Mouse (Mus musculus) heart, embryonic 16.5 days (tissue): ENCODE measurements around the gene Olfr295. TPM values are rescaled to one million over a fixed set of nuclear protein-coding genes. Genes with fewer than 3 reads are reported as not detected.

Experiments
- ATAC-seq: fragments of 200-750 bp; cut with Nextera tagmentation; replicated peaks from 2 replicates; pipeline ENCODE4 v1.8.0; 2017; ENCODE audit warnings: moderate number of reproducible peaks; ENCODE audit not compliant: insufficient read depth, low FRiP score; ENCODE audit errors: extremely low read depth
- H3K27ac ChIP-seq: fragments of 300-500 bp; sonication (generic); 2 replicates; pipeline ENCODE4 v1.5.1; 2014; ENCODE audit warnings: mild to moderate bottlenecking, low read length, control low read depth, moderate library complexity
- H3K27me3 ChIP-seq: fragments of 300-500 bp; sonication (generic); 2 replicates; pipeline ENCODE4 v1.6.1; 2014; ENCODE audit warnings: low read length, mixed read lengths; ENCODE audit not compliant: control insufficient read depth, insufficient read depth
- H3K36me3 ChIP-seq: fragments of 300-500 bp; sonication (generic); 2 replicates; pipeline ENCODE4 v1.6.1; 2014; ENCODE audit not compliant: control insufficient read depth, insufficient read depth
- H3K4me1 ChIP-seq: fragments of 300-500 bp; sonication (generic); 2 replicates; pipeline ENCODE4 v1.6.1; 2014; ENCODE audit warnings: low read length, mixed read lengths; ENCODE audit not compliant: control insufficient read depth, insufficient read depth
- H3K4me2 ChIP-seq: fragments of 300-500 bp; sonication (generic); 2 replicates; pipeline ENCODE4 v1.6.1; 2014; ENCODE audit warnings: low read depth, mild to moderate bottlenecking, control low read depth, low read length
- H3K4me3 ChIP-seq: fragments of 300-500 bp; sonication (generic); 2 replicates; pipeline ENCODE4 v1.5.1; 2014; ENCODE audit warnings: mild to moderate bottlenecking, control low read depth, low read length
- H3K9ac ChIP-seq: fragments of 300-500 bp; sonication (generic); 2 replicates; pipeline ENCODE4 v1.6.1; 2014; ENCODE audit warnings: low read length, control low read depth
- H3K9me3 ChIP-seq: fragments of 300-500 bp; sonication (generic); replicated peaks from 2 replicates; pipeline ENCODE4 v1.6.1; 2016; ENCODE audit warnings: low read length; ENCODE audit not compliant: control insufficient read depth
- WGBS: fragments of 180-500 bp; shearing (Covaris S2); extraction: QIAGEN DNeasy Blood & Tissue Kit; methylation state at CpG from one replicate; pipeline ENCODE4 v1.1.7; 2014; 5-methylcytosine and 5-hydroxymethylcytosine counted together
- polyA plus RNA-seq: library from polyadenylated mRNA; unstranded; fragments of >200 nt; fragmentation: Nextera tagmentation; extraction: Ambion mirVana; gene quantifications from 2 replicates; pipeline ENCODE4 v1.2.1, GENCODE M21; 2015

Gene Olfr295
- polyA plus RNA-seq: not detected in 2 replicates

DNA sequence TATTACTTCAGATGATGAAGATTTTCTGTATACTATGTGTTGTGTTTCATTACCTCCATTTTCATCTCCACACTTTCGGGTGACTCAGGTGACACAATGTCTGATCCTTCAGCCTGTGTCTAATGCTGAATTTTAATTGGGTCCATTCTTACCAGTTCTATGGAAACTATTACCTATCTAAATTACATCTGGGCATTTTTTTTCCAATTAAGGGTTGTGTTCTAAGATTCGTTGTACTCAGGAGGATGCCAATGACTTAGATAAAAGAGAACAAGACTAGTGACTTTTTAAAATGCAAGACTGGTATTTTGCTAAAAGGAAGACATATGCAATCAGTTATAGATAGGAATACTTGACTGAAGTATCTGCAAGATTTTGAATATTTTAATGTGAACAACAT, at the start of gene Olfr295:
TSS of gene Olfr295 (plus strand) at position 301 of the 400 bp plus-strand sequence.
- 67% methylated on average over 2 of the region's 2 CpGs for WGBS
- Histone ChIP-seq H3K4me3 (no peak within 1 kb of the TSS), H3K4me1 (no peaks in the 10 kb centered on the region), H3K9me3 (no peaks in the 10 kb centered on the region), H3K4me2 (no peak within 1 kb of the TSS), H3K27ac (no peak within 1 kb of the TSS), H3K36me3 (no peaks in the 10 kb centered on the region), H3K9ac (no peak within 1 kb of the TSS), H3K27me3 (no peaks in the 10 kb centered on the region)
- no peak for ATAC-seq

DNA sequence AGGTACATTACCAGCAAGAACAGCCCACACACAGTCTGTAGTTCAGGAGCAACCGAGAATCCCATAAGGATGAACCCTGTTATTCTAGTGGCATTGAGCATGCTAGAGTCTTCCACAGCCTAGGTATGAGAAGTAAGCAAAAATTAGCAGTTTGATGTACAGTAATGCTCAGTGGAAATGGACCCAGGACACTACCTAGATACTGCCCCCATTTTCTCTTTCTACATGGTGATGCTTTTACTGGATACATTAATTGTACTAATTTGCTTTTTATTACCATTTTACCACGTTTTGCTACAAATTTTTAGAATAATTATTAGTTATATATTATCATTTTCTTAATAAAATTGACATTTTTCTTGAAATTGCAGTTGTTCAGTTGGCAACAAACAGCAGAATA, 32.9 kb downstream of the Olfr295 start, which contains the start of gene Olfr294:
TSS of gene Olfr294 (minus strand) at position 101 of the 400 bp plus-strand sequence.
- Histone ChIP-seq H3K27ac (no peak within 1 kb of the TSS), H3K4me3 (no peak within 1 kb of the TSS), H3K4me1 (no peaks in the 10 kb centered on the region), H3K9me3 (no peaks in the 10 kb centered on the region), H3K36me3 (no peaks in the 10 kb centered on the region), H3K9ac (no peak within 1 kb of the TSS), H3K4me2 (no peak within 1 kb of the TSS), H3K27me3 (no peaks in the 10 kb centered on the region)
- ATAC-seq: no peak
- WGBS: 51% methylated on average over 2 of the region's 2 CpGs

Other genes starting within 250 kb of the Olfr295 start
- not detected in 2 replicates for gene Olfr307, start 246.3 kb upstream of the Olfr295 start, polyA plus RNA-seq
- not detected in 2 replicates for gene Olfr305, start 216.9 kb upstream of the Olfr295 start, polyA plus RNA-seq
- not detected in 2 replicates for gene Olfr304, start 197.2 kb upstream of the Olfr295 start, polyA plus RNA-seq
- not detected in 2 replicates for gene Olfr303, start 186.1 kb upstream of the Olfr295 start, polyA plus RNA-seq
- gene Olfr301, start 180.0 kb upstream of the Olfr295 start, polyA plus RNA-seq: not detected in 2 replicates
- not detected in 2 replicates for gene Olfr299, start 123.9 kb upstream of the Olfr295 start, polyA plus RNA-seq
- not detected in 2 replicates for gene Olfr298, start 91.4 kb upstream of the Olfr295 start, polyA plus RNA-seq
- not detected in 2 replicates for gene Olfr297, start 63.9 kb upstream of the Olfr295 start, polyA plus RNA-seq
- not detected in 2 replicates for gene Olfr294, start 32.8 kb downstream of the Olfr295 start, polyA plus RNA-seq
- not detected in 2 replicates for gene Olfr293, start 65.2 kb downstream of the Olfr295 start, polyA plus RNA-seq
- not detected in 2 replicates for gene Olfr292, start 104.5 kb downstream of the Olfr295 start, polyA plus RNA-seq
- gene Folh1, start 192.1 kb downstream of the Olfr295 start, polyA plus RNA-seq: 0.28 and 0.62 TPM in 2 replicates
- not detected in 2 replicates for gene Vmn2r77, start 211.2 kb downstream of the Olfr295 start, polyA plus RNA-seq